Comparison of ENCODE assay signal across 26 mouse cellular contexts in genomic region chr1:84077023-84077422, GRCm38 (mm10).
DNase-seq lines count a peak whose midpoint lies in the region; ATAC-seq lines count a peak whose summit lies in the region.
"Had no signal": no experiment of that assay in that cellular context is flagged by ENCODE, and none has a peak within 500 bp of the region (broad histone marks: within the 10 kb centered on the region; RNA-seq: fewer than 3 reads in every experiment).

No protein-coding gene starts in this region.

- WGBS in kidney, embryonic 14.5 days: 34% methylated on average over 1 of the region's 1 CpGs
- 68% methylated on average over 1 of the region's 1 CpGs for WGBS in limb, embryonic 10.5 days

- no peaks in the 10 kb centered on the region for H3K27me3 ChIP-seq in kidney, embryonic 14.5 days (ENCODE audit: control insufficient read depth, insufficient read depth, low read length)
- no peaks in the 10 kb centered on the region for H3K27me3 ChIP-seq in limb, embryonic 10.5 days (ENCODE audit: low read depth, poor library complexity, severe bottlenecking)
- H3K27me3 ChIP-seq: CH12.LX; embryonic facial prominence, embryonic 12.5 days; forebrain, embryonic 13.5 days; forebrain, embryonic 15.5 days; Patski had no signal

- no peak overlapping the region for H3K9ac ChIP-seq in kidney, embryonic 14.5 days (ENCODE audit: low read depth, low read length)
- H3K9ac ChIP-seq: embryonic facial prominence, embryonic 12.5 days; forebrain, embryonic 13.5 days; forebrain, embryonic 15.5 days; forebrain, postnatal 0 days had no signal

- H3K4me3 ChIP-seq in kidney, embryonic 14.5 days (ENCODE audit: low read length): no peak overlapping the region
- no peak overlapping the region for H3K4me3 ChIP-seq in limb, embryonic 10.5 days
- H3K4me3 ChIP-seq: embryonic facial prominence, embryonic 10.5 days; embryonic facial prominence, embryonic 12.5 days; forebrain, embryonic 13.5 days; forebrain, embryonic 15.5 days had no signal

- DNase-seq in embryo, embryonic 10 days (ENCODE audit: low spot score): peak; percentile 51
- no peak for DNase-seq in embryo, embryonic 11 days
- DNase-seq in kidney, postnatal 14 days: no peak
- peak; percentile 36 for DNase-seq in mesoderm, embryonic 11.5 days (ENCODE audit: low read depth, low spot score)
- DNase-seq in spleen, postnatal 10 days (ENCODE audit: low spot score in 2 of 2): no peak
- no peak for DNase-seq in limb, embryonic 10.5 days (ENCODE audit: low spot score)
- DNase-seq: adrenal gland, adult 8-10 months; adrenal gland, postnatal 14 days; adrenal gland, postnatal 36 days; B cell, adult 2 months; cerebellum, adult 11-12 months; cerebellum, adult 2 months; cerebellum, adult 9-10 months; cerebellum, postnatal 10 days; cerebellum, postnatal 25 days; forebrain, postnatal 0 days had no signal

- no peak overlapping the region for H3K27ac ChIP-seq in kidney, embryonic 14.5 days (ENCODE audit: low read depth, low read length)
- no peak overlapping the region for H3K27ac ChIP-seq in limb, embryonic 10.5 days
- H3K27ac ChIP-seq: embryonic facial prominence, embryonic 10.5 days; embryonic facial prominence, embryonic 12.5 days; forebrain, embryonic 13.5 days; forebrain, embryonic 15.5 days had no signal

- 0 out of 2 replicates have a peak, but pooled peaks have one; percentile 60 for ATAC-seq in kidney, embryonic 14.5 days (ENCODE audit: low FRiP score, low TSS enrichment)
- ATAC-seq: activated CD4-positive, CD25-positive, alpha-beta regulatory T cell, adult 4 months; CD4-positive, CD25-positive, alpha-beta regulatory T cell, adult 4 months; forebrain, embryonic 13.5 days; forebrain, embryonic 15.5 days; forebrain, postnatal 0 days; Patski had no signal

- H3K4me1 ChIP-seq in kidney, embryonic 14.5 days (ENCODE audit: control insufficient read depth, insufficient read depth, low read length): 0 out of 2 replicates have a peak, but pooled peaks cover 4% of the 10 kb centered on the region
- H3K4me1 ChIP-seq in limb, embryonic 10.5 days: peaks cover 9% of the 10 kb centered on the region

- H3K4me2 ChIP-seq in kidney, embryonic 14.5 days (replicated peaks; ENCODE audit: low read depth, low read length): no peak overlapping the region
- H3K4me2 ChIP-seq: embryonic facial prominence, embryonic 12.5 days; forebrain, embryonic 13.5 days; forebrain, embryonic 15.5 days had no signal

- H3K36me3 ChIP-seq in kidney, embryonic 14.5 days (ENCODE audit: control insufficient read depth, insufficient read depth, low read length): no peaks in the 10 kb centered on the region
- H3K36me3 ChIP-seq in limb, embryonic 10.5 days: no peaks in the 10 kb centered on the region
- H3K36me3 ChIP-seq: embryonic facial prominence, embryonic 10.5 days; embryonic facial prominence, embryonic 12.5 days; forebrain, embryonic 15.5 days; G1E had no signal

- H3K9me3 ChIP-seq in kidney, embryonic 14.5 days (ENCODE audit: control insufficient read depth, low read length): 0 out of 2 replicates have a peak, but pooled peaks cover 2% of the 10 kb centered on the region
- H3K9me3 ChIP-seq in limb, embryonic 10.5 days (replicated peaks): no peaks in the 10 kb centered on the region
- H3K9me3 ChIP-seq: embryonic facial prominence, embryonic 10.5 days; embryonic facial prominence, embryonic 12.5 days; forebrain, embryonic 13.5 days; forebrain, embryonic 15.5 days had no signal

Comparison
In these comparisons a context has a peak if more than half of its experiments do, and no peak if none do; other contexts are left out.
1. DNase-seq: peak in embryo, embryonic 10 days (single experiment) and mesoderm, embryonic 11.5 days (single experiment); none in embryo, embryonic 11 days (single experiment), kidney, postnatal 14 days (single experiment), spleen, postnatal 10 days (0 of 2) and limb, embryonic 10.5 days (single experiment).